Mouse (Mus musculus) CH12F3 (cell line): Measurements from ENCODE around the gene Fosl1.

Experiments
- in situ Hi-C: fragments of 300-500 bp; cut with MboI; formaldehyde crosslinking; loops from 2 replicates; pipeline ENCODE4 v1.14.3; 2020; ENCODE audit warnings: low sequenced_read_pairs

Fosl1 gene

DNA sequence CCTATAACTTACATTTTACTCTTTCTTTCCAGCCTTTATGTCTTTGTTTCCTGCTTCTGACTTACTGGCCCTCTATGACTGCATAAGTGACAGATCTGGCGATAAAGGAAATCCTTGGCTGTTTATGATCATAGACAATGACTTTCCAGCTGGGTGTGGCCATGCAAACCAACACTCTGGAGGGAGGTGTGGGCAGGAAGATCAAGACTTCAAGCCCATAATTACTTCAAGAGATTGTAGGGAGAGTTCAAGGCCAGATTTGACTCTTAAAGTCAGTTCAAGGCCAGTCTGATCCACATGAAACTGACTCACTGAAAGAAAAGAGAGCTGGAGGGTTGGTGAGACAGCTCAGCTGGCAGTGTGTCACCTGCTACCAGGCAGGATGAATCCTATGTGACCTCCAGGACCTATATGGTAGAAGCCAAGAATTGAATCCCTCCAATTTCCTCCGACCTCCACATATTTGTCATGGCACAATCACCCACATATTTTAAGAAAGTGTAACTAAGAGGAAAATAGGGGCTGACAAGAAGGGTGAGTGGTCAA, 53.1 kb downstream of the Fosl1 start:
- in situ Hi-C loops, result no loop called here

DNA sequence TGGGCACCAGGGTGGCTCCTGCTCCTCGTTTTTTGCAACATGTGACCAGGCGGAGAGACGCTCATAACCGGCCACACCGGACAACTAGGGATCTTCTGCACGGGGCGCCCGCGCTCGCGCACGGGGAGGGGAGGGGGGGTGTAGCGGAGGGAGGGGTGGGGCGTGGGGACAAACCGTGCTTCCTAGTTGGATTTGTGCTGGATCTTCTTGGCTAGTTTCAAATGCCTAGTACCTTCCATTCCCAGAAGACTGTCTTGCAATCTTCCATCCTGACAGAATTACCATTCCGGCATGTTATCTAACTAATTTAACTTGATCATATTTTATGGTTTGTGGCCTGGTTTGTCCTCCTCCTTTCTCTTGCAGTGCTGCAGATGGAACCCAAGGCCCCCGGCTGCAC, 56.3 kb downstream of the Fosl1 start, which contains the start of gene 1700020D05Rik:
Gene 1700020D05Rik, minus strand, starts transcription at position 101 of the 400 bp plus-strand sequence.
- in situ Hi-C loops, result no loop called here
